Mouse (Mus musculus) megakaryocyte, embryonic 14.5 days (primary cell): ENCODE data around the gene Orai2.

Experiments used
- FLI1 ChIP-seq: IDR thresholded peaks from 2 replicates; pipeline ENCODE4 v1.6.1; 2012; ENCODE audit warnings: low read length, inconsistent platforms, mixed read lengths
- GATA1 ChIP-seq: IDR thresholded peaks from 3 replicates; pipeline ENCODE4 v1.6.1; 2012; ENCODE audit warnings: mixed read lengths, low read length, inconsistent platforms, borderline replicate concordance

GRCm38 (mm10) chr5:136183766-136184165 lies 13.3 kb upstream of the Orai2 start:
- TF ChIP-seq FLI1 (no peak), GATA1 (no peak)
